Mouse (Mus musculus): ENCODE results near the gene Supt6.

Gene Supt6

GRCm38 (mm10) chr11:78182450-78182849, 63.3 kb downstream of the Supt6 start:
- DNase-seq (ENCODE audit: low read depth): no peak

GRCm38 (mm10) chr11:78181830-78182357, 63.9 kb downstream of the Supt6 start:
- no peak for DNase-seq (ENCODE audit: low read depth)

GRCm38 (mm10) chr11:78180081-78180761, 65.6 kb downstream of the Supt6 start:
- DNase-seq (ENCODE audit: low read depth): no peak

GRCm38 (mm10) chr11:78179438-78179999, 66.3 kb downstream of the Supt6 start:
- no peak for DNase-seq (ENCODE audit: low read depth)

GRCm38 (mm10) chr11:78178859-78179437, 66.8 kb downstream of the Supt6 start:
- peak; percentile 54 for DNase-seq (ENCODE audit: low read depth)

GRCm38 (mm10) chr11:78177903-78178858, 67.6 kb downstream of the Supt6 start:
- DNase-seq (ENCODE audit: low read depth): peak; percentile 94

GRCm38 (mm10) chr11:78177437-78177836, 68.3 kb downstream of the Supt6 start:
- no peak for DNase-seq (ENCODE audit: low read depth)

- DNase-seq (ENCODE audit: low read depth): peak; percentile 70
Measured at GRCm38 (mm10) chr11:78176905-78177331, 68.9 kb downstream of the Supt6 start.

GRCm38 (mm10) chr11:78176402-78176862, 69.4 kb downstream of the Supt6 start, which contains the start of the genes Nek8 and Tlcd1:
Gene Nek8 (minus strand): TSS chr11:78176675.
Gene Tlcd1 (plus strand): TSS chr11:78176711.
- DNase-seq (ENCODE audit: low read depth): peak; percentile 96

GRCm38 (mm10) chr11:78175771-78176401, 69.9 kb downstream of the Supt6 start:
- no peak for DNase-seq (ENCODE audit: low read depth)

- no peak for DNase-seq (ENCODE audit: low read depth)
Measured at GRCm38 (mm10) chr11:78174506-78174905, 71.3 kb downstream of the Supt6 start.

GRCm38 (mm10) chr11:78172748-78173383, 72.9 kb downstream of the Supt6 start:
- no peak for DNase-seq (ENCODE audit: low read depth)

- no peak for DNase-seq (ENCODE audit: low read depth)
Measured at GRCm38 (mm10) chr11:78172034-78172747, 73.6 kb downstream of the Supt6 start.

- peak; percentile 52 for DNase-seq (ENCODE audit: low read depth)
Measured at GRCm38 (mm10) chr11:78171328-78171727, 74.5 kb downstream of the Supt6 start.

- DNase-seq (ENCODE audit: low read depth): no peak
Measured at GRCm38 (mm10) chr11:78170306-78170705, 75.5 kb downstream of the Supt6 start.

- peak; percentile 83 for DNase-seq (ENCODE audit: low read depth)
Measured at GRCm38 (mm10) chr11:78168541-78169468, 77.0 kb downstream of the Supt6 start.

- no peak for DNase-seq (ENCODE audit: low read depth)
Measured at GRCm38 (mm10) chr11:78167257-78167959, 78.4 kb downstream of the Supt6 start.

- no peak for DNase-seq (ENCODE audit: low read depth)
Measured at GRCm38 (mm10) chr11:78166640-78167039, 79.1 kb downstream of the Supt6 start.

All from naive thymus-derived CD4-positive, alpha-beta T cell, adult 2 months (primary cell).